Mouse (Mus musculus) stomach, postnatal 0 days (tissue): ENCODE data around the gene Smg6.

Experiments
- CTCF ChIP-seq: IDR thresholded peaks from 2 replicates; pipeline ENCODE4 v1.5.1; 2016; ENCODE audit warnings: antibody characterized with exemption, low read depth, mild to moderate bottlenecking, moderate library complexity
- EP300 ChIP-seq: optimal IDR thresholded peaks from 2 replicates; pipeline ENCODE3; 2016; ENCODE audit warnings: antibody characterized with exemption

DNA sequence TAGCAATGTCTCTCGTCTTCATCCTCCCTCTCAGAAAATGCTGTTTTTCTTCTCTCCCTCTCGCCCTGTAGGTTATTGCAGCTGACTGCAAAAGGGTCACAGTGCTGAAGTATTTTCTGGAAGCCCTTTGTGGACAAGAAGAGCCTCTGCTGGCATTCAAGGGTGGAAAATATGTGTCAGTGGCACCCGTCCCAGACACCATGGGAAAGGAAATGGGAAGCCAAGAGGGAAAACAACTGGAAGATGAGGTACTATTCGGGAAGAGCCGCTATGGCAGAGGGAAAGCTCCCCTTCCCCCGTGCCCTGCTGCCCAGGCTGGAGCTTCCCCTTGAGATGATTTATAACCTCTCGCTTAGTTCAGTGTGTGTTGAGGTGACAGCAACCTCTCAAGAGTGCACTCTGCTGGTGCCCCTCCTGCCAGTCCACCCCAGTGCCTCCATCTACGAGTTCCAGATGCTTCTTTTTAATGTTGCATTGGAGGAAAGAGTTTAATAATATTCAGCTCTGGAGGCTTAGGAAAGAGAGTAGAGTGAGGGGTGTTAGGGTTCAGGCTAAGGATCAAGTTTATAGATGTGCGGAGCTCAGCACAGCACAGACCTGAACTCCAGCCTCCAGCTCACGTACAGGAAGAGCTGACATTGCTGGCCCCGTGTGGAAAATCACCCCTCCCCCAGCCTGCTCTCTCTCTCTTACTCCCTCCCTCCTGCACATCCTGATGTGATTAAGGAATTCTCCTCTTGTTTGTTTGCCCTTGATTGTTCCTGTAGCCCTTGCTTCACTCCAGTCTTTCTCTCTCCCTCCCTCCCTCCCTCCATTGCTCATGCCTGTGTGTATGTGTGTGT lies 213.7 kb downstream of the Smg6 start:
- TF ChIP-seq CTCF, result no peak; the same call in 1 of the 2 replicates
- no peak for TF ChIP-seq EP300
